Mouse (Mus musculus) ES-CJ7 (cell line): ENCODE results near the gene Tifa.

Experiments used
- DNase-seq: peaks from one replicate; pipeline ENCODE4 v3.0.0; 2011; ENCODE audit warnings: low read depth, low spot score

Tifa gene

GRCm38 (mm10) chr3:127823886-127824863 lies 34.6 kb downstream of the Tifa start:
- no peak for DNase-seq

- no peak for DNase-seq
Observed at GRCm38 (mm10) chr3:127826503-127826902, 36.9 kb downstream of the Tifa start.

- DNase-seq, result no peak
Observed at GRCm38 (mm10) chr3:127827123-127827522, 37.5 kb downstream of the Tifa start.

DNA sequence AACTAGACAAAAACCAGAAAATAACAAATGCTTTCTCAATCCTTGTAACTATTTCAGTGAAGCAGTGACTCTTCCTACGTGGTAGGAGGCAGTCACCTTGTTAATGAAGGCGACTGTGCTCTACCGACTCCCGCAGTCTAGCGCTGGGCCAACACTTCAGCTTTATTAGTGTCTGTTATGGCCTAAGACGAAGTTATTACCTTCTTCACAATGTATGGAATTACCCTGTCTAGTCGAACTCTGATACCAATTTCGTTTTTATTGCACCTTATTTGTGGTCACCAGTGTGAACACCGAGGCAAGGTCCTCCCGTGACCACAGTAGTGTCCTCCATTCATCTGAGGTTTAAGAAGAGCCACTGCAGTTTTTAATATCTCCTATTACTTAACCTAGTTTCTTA lies 40.6 kb downstream of the Tifa start:
- DNase-seq, result no peak

DNA sequence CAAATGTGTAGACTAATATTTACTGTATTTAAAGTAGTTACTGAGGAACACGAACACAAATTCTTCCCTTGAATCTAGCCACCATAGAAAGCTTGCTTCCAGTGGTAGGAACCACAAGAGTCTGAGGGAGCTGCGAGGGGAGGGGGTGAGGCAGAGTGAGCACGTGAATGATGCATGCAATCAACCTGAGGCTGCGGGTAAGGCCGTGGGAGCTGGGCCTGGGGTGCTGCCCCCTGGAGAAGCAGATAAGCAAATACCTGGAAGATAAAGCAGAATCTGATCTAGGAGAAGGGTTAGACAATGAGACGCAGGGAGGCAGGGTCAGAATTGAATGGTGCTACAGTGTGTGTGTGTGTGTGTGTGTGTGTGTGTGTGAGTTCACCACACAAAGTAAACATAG lies 41.5 kb downstream of the Tifa start:
- DNase-seq, result no peak

GRCm38 (mm10) chr3:127834040-127834439 lies 44.4 kb downstream of the Tifa start:
- no peak for DNase-seq

DNA sequence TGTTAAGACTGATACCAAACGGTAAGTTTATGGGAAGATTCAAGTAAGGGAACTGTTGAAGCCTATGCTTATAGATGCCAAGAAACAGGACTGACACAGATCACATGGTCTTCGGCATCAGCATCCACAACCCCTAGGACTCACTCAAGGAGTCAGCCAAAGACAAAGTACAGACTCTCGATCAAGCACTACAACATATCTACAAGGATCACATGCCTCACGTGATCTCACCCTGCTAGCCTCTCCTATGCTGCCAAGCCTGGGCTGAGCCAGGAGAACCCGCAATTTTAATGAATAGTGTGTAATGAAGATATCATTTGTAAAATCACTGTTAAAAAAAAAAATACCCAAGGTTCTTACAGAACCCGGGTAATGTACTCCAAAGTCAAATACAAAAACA lies 46.0 kb downstream of the Tifa start:
- DNase-seq, result no peak

DNA sequence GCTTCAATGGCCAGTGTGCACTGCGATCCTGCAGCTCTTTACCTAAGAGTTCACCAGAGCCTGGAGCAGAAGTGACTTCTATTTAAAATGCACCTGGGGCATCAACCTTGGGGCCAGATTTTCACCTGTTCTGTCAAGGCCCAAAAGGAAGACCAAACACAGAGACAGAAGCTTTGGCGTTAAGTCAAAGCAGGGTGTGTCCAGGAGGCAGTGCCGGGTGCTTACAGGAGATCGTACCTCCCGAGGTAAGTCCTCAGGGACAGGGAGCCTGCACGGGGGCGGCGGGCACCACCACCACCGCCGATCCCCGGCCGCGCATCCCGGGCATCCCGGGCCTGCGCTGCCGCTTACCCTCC lies 47.2 kb downstream of the Tifa start:
- peak; percentile 27 for DNase-seq

DNA sequence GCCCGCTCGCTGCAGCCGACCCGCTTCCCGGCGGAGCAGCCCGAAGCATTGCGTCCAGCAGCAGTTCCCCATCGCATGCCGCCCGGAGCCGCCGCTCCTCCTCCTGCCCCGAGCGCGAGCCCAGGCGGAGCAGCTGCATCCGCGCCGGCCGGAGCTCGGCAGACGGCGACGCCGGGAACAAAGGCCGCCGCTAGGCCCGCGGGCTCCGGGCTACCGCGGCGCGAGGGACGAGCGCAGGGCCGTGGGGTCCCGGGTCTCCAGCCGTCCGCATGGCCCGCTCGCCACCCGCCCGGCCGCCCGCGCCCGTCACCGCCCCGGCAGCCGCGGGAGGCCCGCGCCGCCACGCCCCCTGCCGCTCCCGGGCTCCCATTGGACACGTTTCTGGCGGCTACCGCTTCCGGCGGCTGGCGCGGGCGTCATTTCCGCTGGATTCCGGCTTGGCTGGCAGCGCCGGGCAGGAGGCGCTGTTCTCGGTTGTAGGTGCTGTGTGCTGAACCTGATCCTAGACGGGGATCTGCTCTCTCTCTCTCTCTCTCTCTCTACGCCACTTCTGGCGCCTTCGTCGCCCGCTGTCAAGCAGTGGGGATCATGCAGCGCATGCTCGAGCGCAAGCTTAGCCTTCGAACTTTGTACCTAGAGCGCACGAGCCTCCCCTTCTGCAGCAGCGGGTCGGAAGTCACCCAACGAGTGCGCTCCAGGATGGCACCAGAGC lies 47.7 kb downstream of the Tifa start, which contains the start of gene Ap1ar:
Ap1ar (minus strand) TSS at position 370 of the 712 bp plus-strand sequence.
- peak; percentile 94 for DNase-seq

- no peak for DNase-seq
Observed at GRCm38 (mm10) chr3:127837972-127838644, 48.5 kb downstream of the Tifa start.

DNA sequence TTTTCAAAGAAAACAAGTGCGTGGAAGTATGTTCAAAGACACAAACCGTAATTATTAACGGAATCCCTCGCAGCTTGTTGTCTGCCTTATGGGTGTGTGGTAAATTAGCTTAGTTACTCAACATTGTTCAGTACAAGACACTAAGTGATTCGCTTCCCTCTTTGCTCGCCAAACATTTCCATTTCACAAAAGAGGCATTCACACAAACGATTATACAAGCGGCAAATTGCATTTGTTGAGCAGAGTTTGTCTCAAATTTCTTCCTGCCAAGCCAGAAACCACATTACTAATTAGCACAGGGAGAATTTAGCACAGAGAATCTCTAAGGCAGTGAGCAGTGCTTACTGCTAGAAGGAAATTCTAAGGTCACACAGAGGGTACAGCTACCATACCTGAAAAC lies 52.3 kb downstream of the Tifa start:
- no peak for DNase-seq

DNA sequence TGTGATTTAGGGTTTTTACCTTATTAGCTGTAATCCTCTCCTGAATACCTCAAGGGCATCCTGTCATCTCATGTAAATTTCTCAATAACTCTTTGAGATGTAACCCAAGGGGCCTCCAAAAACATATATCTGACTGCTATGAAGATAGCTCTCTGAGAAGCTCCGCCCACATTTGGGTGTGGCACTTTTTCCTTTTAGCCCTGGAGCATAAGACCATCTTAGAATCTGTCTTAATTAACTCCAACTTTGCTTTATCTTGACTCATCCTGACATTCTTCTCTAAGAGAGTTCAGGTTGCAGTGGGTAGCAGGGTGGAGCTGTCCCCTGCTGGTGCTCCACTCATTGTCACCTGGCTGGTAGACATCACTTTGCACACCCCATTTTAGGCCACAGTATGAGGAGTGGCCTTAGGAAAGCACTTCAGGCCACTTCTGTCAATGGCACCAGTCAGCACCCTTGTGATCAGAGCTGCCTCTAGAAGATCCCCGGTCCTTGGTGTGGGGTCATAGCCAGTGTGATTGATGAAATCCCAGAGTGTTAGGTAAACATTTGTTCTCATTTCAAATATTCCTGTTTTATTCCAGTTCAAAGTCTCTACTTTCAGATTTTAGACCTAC lies 53.8 kb downstream of the Tifa start:
- no peak for DNase-seq

DNA sequence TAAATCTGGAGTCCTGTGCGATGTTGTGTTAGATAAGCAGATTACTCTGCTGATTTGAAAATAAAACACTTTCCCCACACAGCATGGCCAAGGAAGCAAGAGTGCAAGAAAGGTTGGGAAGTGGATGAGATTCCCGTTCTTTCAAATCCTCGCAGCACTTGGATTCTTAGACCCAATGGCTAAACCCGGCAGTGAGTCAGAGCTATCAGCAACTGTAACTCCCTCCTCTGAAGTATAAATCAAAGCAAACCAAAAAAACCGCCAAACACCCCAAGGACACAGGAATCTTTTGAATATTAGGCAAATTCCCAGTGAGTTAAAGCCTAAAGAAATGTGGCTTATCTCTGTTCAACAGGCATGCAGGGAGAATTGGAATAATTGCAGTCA lies 54.3 kb downstream of the Tifa start:
- DNase-seq, result no peak

- no peak for DNase-seq
Observed at GRCm38 (mm10) chr3:127848088-127848808, 58.6 kb downstream of the Tifa start.

- no peak for DNase-seq
Observed at GRCm38 (mm10) chr3:127849922-127850321, 60.3 kb downstream of the Tifa start.

DNA sequence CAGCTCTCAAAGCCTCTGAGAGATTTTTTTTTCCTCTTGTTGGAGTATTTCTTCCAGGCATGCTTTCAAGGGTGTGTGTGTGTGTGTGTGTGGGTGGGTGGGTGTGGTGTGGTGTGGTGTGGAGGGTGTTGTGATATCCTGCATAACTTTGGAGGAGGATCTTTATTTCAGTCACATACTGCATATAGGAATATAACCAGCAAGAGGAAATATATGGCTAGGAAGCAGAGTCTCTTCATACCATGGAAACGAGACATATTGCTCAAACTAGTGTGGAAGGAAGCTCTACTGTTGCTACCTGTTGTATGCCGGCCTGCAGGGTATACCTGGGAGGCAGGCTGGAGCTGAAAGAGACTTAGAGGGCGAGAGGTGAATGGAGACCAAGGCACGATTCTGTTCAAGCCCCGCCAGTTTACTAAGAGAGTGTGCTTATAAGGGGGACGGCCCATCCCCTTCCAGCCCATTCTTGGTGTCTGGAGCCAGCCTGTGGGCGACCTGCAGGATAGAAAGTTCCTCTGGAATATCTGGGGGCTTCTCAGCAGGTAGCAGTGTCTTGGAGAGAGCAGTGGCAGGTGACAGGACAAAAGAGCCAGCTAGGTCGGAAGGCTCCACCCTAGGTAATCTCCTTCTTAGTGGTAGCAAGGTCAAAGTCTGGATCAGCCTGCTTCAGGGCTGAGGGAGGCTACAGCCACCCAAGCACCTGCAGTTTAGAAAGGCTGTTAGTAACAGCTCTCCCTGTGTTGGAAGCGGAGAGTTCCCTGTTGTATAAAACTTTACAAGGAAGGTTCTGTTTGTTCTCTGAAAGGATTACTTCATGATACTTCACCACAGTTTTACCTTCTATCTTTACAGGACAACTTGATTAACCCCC lies 61.4 kb downstream of the Tifa start:
- DNase-seq, result no peak

DNA sequence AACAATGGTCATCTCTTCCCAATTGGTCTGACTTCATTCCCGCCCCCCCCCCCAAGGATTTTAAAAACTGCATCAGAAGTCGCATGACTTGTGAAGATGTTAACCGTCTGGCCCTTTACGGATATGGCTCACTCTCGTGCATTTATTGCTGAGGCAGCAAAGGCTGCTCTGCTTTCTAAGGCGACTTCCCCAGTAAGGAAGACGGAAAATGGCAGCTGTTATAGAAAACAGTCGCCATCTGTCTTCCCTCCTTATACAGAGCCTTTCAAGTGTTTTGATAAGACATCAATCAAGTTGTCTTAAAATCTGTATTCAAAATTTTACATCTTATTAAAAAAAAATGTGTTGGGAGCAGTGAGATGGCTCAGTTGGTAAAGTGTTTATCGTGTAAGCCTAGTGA lies 63.1 kb downstream of the Tifa start:
- no peak for DNase-seq

- DNase-seq, result peak; percentile 67
Observed at GRCm38 (mm10) chr3:127853431-127854206, 64.0 kb downstream of the Tifa start.

DNA sequence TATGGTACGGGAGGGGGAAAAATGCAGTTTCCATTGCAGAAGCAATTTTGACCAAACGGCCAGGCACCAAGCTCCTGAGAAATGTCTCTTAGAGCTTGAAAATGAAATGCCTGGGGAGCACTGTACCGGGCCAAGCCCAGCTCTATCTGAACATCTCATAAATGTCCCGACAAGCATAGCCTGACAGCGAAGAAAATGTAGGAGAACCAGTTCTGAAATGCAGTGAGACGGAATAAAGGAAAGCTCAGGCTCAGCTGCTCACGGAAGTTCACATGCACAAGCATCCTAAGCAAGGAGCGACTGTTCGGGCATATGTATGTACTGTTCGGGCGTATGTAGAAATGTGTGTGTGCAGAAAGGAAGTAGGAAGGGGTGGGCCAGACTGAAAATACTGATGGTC lies 71.7 kb downstream of the Tifa start:
- DNase-seq, result no peak
